Mouse (Mus musculus): Measurements from ENCODE around the gene Nrp2.

Nrp2 gene

DNA sequence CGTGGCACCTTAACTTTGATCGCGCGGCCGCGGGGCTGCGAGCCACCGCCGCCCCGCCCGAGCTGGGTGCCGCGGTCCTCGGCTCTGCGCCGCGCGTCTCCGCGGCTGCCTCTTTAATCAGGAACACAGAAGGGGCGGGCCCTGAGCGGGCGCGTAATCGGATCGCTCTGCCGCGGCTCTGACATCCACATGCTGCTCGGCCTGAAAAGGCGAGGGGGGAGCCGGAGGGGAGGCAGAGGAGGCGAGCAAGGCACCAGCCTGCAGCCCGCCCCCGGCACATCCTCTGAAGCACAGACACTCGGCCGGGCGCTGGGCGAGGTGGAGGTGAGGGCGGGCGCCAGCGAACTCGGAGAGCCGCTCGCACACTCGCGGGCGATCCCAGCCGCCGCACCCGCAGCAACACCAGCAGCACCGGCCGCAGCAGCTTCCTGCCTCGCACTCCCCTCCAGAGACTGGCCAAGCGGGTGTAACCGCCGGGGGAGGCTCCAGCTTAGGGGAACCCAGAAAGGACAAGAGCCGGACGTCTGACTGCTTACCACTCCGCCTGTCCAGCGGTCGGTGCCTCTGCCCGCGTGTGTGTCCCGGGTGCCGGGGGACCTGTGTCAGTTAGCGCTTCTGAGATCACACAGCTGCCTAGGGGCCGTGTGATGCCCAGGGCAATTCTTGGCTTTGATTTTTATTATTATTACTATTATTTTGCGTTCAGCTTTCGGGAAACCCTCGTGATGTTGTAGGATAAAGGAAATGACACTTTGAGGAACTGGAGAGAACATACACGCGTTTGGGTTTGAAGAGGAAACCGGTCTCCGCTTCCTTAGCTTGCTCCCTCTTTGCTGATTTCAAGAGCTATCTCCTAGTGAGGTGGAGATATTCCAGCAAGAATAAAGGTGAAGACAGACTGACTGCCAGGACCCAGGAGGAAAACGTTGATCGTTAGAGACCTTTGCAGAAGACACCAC lies at the start of gene Nrp2:
Gene Nrp2, plus strand, starts transcription at position 128 of the 959 bp plus-strand sequence.
- no peak for DNase-seq (ENCODE audit: low read depth, low spot score)

DNA sequence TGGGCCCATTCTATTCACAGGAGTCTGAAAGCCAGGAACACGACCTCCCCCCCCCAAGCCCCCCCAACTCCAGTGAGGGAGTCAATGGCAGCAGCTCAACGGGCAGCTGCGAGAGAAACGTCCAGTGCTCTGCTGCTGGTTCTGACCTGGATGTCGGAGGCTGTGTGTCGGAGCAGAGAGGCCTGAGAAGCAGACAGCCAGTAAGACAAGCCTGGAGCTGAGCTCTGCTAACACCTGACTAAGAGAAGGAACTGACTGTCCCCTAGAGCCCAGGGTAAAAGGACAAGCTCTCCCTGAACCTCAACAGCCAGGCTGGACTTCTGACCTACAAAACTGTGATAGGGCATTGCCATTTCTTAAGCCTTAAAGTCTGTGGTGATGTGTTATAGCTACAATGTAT lies 48.6 kb upstream of the Nrp2 start:
- no peak for DNase-seq (ENCODE audit: low read depth, low spot score)

DNA sequence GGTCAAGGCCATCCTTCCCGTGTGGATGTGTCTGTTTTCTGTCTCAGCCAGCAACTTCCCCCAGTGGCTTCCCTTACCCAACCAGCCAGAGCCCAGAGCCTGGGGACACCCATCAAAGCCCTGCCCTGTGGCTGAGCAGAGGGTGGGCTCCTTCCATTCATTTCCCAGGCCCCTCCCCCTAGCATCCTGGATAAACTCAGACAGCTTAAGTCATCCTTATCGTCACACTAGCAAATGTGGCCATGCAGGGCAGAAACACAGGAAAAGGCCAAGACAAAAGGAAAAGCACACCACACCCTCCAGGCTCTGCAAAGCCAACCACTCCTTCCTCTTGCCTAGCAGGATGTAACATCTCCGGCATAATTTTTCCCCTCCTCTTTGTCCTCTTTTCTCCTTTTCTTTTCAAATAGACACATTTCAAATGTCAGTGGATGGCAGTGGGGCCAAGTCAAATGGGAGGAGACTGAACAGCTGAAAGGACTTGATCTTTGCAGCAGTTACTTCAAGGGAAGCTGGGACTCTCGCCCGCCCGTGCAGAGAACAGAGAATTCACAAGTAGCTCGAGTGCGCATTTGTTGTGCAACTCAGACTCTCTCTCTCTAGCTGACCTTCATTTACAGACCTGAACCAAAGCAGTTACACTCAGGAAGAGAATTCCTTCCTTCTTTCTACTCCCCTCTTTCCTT lies 38.0 kb upstream of the Nrp2 start:
- DNase-seq (ENCODE audit: low read depth, low spot score), result no peak

DNA sequence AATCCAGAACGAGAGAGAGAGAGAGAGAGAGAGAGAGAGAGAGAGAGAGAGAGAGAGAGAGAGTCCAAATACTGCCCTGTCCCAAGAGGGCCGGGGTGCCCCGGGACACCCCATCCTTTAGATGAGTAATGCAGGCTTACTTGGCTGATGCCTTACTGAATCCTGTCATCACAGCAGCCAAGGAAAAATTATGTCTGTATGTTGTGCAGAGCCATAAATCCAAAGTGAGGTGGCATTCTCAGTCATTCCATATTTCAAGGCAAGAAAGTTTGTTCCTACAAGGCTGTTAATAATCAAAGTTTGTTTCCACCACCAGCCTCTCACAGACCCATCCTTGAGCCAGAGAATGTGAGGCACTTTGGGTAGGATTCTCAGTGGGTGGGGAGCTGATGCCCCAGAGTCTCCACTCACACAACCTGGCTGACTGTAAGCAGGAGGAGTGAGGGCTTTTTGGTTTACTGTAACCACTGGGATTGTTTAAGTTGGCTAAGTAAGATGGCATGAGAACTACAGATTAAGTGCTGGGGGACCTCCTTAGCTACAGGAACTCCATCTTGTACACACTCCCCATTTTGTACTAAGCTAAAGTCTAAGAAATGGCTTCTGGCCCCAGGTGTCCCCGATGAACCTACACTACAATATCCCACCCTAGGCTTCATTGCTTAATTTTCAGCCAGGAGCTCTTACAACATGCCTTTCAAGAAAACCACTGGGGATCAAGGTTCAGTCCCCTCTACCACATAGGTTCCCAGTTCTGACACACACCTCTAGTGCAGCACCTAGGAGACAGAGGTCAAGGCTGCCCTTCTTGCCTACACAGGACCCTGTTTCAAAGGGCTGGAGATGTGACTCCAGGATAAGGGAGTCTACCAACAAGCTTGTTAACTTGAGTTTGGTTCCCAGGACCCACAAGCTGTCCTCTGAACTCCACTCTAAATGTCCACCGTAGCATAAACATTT lies 37.0 kb upstream of the Nrp2 start:
- DNase-seq (ENCODE audit: low read depth, low spot score), result no peak

DNA sequence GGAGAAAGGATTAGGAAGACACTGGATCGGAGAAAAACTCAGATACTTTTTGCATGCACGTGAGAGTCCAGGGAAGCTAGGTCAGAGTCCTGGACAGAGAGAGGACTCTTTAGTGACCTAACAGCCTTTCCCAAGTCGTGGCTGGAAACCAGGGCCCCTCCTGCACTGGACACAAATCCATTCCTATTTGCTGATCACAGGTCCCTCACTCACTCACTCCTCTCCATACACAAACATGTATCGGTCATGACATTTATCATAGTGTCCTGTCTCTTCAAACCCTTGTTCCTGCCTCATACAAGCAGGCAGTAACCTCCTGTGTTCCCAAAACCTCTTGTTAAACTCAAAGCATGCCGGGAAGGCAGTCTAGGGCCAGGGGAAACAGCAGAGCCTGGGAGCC lies 36.3 kb upstream of the Nrp2 start:
- no peak for DNase-seq (ENCODE audit: low read depth, low spot score)

DNA sequence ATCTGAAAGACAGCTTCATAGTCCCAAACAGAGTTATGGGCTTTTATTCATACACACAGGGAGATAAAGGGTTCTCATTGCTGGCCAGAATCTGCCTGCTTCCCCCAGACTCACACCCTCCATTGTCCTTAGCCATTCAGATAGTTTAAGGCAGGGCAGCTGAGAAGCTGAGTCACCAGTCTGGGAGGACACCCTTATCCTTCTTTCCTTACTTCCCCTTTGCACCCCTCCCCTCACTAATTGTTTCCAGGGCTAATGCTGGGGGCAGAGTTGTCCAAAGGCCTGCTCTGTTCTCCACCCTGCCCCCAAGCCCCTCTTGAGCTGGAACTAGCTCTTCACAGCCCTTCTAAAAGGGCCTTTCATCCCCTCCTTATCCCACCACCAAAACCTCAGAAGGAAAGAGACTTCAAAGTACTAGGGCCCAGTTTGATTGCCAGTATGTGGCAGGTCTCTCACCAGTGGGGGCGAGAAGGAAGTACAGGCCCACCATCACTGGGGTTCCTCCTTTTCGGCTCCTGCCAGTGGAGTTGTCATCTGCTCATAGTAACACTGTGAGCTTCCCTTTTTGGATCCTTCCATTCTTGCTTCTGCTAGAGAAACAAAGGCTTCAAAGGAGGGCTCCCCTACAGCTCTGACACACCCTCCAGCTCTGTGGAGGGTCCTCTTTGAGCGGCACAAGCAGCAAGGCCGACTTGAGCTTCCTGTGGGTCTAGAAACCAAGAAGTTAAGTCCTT lies 24.3 kb upstream of the Nrp2 start:
- DNase-seq (ENCODE audit: low read depth, low spot score), result no peak

DNA sequence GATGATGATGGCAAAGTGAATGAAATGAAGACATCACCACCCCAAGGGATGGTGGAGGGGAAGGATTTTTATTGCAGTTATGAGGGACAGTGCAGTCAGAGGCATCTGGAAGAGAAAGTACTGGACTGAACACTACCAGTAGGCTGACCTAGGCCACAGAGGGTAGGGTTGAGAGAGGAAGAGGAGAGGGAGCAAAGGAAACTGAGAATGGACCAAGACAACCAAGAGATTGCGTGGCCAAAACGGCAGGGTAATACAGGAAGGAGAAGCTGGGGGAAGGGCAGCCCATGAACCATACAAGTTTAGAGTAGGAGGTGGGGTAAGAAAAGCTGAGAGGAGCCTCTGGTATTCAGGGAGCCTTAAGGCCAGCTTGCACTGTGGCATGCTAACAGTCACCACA lies 23.6 kb upstream of the Nrp2 start:
- no peak for DNase-seq (ENCODE audit: low read depth, low spot score)

DNA sequence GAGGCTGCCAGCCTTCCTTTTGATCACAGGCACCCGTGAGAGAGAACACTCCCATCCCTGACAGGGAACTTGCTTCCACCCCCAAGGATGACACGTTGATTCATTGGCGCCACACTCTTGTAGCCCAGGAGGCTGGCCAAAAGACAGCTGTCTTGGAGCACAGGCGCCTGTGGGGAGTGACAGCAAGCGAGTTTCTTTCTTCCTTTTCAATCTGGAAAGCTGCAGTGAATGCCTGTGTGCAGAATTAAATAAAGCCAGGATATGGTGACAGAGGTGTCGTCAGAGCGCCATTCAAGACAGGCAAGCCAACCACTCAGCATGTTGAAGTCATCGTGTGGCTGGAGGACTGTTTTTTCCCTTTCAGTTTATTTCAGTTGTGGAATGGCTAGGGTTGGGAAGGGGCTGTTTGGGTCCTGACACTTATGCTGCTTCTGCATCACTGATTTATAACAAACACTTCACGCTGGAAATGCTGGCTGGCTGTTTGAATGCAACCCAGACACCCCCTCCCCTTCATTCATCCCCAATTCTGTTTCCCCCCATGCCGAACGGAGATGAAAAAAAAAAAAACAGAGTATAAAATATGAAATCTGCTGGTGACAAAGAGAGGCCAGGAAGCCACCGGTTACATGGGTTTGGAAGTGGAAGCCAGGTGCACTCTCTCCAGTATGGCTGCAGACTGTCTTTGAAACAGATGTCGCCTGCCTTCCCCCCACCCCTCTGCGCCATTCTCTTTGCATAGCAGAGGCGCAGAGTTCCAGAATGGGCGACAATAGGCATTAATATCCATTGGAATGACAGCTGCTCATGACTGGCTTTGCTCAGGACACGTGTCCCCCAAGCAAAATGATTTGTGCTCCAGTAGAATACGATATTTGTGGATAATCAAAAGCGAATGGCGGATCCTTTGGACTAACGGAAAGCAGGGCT lies 20.4 kb upstream of the Nrp2 start:
- no peak for DNase-seq (ENCODE audit: low read depth, low spot score)

DNA sequence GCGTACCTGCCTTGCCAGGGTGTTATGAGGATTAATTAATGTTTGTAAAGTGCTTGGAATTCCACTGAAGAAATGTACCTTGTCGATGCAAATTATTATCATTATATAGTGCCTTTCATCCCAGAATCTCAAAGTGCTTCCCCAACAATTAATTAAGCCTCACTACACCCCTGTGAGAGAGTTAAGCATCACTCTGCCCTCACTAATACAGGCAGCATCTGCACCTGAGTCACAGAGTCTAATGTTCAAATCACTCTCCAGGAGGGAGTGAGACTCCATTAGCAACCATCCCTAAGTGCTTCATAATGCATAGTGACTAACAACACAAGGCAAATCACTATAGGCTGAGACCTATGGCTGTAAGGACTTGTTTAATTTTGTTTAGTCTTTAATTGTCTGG lies 19.6 kb upstream of the Nrp2 start:
- no peak for DNase-seq (ENCODE audit: low read depth, low spot score)

DNA sequence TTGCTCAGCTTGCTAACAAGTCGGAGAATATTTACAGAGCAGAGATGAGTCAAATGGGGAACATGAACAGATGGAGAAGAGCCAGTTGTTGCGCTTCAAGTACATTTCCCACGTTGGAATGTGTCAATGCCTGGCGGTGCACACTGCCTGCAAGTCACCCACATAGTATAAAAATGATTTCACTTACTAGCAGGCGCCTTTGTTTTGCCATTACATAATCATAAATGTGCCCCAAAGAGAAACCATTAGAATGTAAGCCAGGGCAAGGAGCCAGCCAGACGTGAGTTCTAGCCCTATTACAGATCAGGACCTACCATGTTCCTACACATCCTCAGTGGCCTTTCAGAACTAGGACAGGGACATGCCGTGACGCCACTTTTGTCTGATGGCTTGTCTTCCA lies 15.6 kb upstream of the Nrp2 start:
- DNase-seq (ENCODE audit: low read depth, low spot score), result no peak

DNA sequence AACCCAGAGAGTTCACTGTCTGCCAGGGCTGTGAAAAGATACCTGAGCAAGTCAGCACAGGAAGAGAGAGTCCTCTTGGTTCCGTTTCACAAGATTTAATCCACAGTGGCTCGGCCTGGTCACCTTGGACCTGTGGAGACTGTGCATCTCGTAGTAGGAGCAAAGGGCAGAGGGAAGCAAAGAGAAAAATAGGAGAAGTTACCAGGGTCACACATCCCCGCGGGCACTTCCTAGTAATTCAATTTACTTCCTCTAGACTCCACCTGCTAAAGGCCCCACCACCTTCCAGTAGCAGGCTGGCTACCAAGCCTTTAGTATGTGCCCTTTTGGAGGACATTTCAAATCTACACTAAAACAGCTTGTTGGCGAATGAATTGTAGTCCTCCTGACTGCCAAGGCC lies 11.9 kb upstream of the Nrp2 start:
- no peak for DNase-seq (ENCODE audit: low read depth, low spot score)

DNA sequence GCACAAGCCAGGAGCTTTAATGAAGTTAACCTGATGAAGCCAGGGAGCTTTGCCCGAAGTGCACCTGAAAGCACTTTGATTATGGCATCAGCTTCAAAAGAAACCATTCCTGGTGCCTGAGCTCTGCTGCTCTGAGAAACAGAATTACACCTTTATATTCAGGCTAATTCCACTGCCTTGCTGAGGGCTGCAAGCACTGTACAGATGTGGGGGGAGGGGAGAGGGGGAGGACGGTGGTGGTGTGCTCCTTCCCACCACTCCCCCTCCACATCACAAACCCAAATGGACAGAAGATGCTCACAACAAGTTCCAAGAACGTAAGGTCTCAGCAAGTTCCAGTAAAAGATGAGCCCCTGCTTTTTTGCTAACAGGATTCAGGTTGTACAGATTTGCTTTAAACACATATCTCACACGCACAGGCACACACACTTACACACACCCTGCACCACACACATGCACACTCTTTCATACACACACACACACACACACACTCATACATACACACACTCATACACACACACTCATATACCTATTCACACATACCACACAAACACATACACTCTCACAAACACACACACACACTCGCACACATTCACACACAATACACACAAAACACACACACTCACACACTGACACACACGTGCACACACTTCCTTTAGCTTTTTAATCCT lies 6.6 kb upstream of the Nrp2 start:
- no peak for DNase-seq (ENCODE audit: low read depth, low spot score)

DNA sequence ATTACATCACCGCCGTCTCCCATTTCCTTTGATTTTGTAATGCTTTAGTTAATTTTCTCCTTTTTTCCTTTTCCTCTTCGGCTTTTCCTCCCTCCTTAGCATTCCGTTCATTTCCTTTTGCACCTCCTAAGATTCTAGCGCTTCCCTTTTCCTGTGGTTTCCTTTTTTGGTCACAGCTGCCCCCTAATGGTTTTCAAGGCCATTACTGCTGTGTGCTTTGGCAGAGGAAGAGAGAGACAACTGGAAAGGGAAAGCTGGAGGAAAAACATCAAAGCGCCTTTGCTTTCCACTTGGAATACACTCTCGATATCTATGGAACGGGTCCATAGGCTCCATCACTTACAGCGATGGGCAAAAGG lies 6.1 kb upstream of the Nrp2 start:
- no peak for DNase-seq (ENCODE audit: low read depth, low spot score)

DNA sequence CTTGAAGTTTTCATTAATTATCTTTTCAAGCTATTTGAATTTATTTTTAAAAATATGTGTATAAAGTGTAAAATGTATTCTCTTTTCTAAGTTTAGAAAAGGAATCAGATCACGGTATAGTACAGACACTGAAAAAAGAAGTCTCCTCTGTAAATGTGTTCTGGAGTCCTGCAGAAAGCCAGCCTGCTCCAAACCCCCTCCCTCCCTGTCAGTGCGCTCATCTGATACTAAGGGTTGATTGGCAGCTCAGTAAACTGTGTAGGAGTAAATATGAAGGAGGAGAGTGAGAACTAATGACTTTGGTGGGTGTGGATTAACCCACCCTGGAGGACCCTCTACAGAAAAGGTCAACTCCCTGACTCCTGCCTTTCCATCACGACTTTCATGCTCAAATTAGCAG lies 5.7 kb upstream of the Nrp2 start:
- no peak for DNase-seq (ENCODE audit: low read depth, low spot score)

DNA sequence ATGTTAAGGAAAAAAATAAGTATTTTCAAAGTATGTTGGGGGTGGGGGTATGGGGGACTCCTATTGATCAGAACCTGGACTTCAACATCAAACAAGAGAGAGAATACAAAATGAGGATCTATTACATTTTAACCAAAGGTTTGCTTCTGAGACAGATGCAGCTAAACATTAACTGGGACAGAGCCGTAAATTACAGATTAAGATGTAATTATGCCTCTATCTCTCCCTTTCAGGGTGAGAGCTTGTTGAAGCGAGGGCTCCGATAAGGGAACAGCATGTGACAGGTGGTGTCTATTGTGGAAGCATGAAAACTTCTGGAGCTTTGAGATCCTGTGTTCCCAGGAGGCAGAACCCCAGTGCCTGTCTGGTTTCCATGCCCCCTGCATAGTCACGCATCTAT lies 3.3 kb upstream of the Nrp2 start:
- no peak for DNase-seq (ENCODE audit: low read depth, low spot score)

DNA sequence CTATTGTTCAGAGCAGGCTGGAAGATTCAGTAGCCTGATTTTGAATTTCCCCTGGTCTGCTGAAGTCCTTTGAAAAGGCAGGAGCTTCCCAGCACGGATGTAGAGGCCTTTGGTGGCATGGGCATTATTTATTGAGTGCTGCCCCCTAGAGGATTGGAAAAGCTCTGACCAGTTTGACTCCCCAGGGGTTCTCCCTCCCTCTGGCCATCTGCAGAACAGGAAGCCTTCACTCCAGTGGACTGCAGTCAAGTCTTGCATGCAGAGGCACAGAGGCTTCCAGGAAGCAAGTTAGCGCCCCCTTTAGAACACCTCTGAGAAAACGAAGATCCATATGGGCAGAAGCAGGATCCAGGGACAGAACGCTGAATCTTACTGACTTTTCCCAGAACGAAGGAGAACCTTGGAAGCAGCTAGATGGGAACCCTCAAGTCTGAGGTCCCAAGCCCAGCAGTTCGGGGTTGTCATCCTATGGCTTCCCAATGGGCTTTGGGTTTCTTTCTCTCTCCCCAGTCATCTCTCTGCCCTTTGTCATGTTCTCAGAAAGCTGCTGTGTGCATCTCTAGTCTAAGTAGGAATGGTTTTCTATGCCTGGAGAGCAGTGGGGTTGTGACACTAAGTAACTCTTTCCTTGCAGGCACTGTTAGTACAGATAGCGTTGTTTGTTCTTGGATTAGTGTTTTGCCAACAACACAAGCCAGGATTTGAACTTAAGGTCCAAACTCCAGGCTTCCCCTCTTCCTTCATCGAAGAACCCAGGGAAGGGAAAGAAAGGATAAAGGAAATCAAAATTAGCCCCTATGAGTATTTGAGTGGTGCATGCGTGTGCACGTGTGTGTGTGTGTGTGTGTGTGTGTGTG lies 1.8 kb upstream of the Nrp2 start:
- no peak for DNase-seq (ENCODE audit: low read depth, low spot score)

DNA sequence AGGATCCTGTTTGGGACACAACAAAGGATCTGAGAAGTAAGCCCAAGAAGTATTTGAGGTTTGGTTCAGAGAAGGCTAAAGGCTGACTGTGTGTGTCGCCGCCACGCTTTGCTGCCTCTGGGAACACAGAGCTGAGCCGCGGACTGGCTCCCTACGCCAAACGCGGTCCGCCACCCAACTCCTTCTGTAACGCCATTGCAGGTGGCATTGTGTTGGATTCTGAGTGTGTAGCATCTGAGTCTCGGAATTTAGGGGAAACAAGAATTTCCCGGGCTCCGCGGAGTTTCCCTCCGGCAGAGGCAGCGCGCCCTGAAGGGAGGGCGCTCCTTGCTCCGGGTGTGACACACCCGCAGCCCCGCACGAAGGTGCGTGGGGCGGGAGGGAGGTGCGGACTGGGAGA lies 342 bp upstream of the Nrp2 start:
- DNase-seq (ENCODE audit: low read depth, low spot score), result no peak

DNA sequence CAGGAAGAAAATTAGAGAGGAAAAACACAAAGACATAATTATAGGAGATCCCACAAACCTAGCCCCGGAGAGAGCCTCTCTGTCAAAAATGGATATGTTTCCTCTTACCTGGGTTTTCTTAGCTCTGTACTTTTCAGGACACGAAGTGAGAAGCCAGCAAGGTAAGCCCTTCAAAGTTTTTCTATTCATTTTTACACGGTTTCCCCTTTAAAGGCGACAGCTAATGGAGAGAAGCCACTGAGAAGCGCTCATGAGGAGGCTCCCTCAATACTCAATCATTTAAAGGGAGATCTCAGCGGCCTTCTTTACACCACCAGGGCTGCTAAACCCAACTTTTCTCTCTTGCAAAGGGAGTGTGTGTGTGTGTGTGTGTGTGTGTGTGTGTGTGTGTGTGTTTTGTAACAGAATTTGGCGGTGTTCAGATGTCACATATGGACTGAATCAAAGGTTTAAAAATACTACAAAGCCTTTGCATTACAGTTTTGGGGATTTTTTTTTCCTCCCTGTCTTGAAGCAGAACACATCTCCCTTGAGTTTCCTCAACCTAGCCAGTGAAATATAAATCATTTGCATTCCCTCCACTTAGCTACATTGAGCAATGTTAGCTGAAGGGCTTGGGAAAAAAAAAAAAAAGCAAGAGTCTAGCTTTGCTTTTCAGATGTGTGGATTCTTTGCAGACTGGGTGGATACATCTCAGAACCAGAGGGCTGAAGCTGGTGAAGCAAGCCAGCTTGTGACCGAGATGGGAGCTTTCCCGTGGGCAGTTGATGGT lies 1.2 kb downstream of the Nrp2 start:
- no peak for DNase-seq (ENCODE audit: low read depth, low spot score)

All from brain, embryonic 18.5 days (tissue).